Mouse (Mus musculus): ENCODE data around the gene Shisal2a.
"Not testable (repeated sequence)": the region's sequence is repeated elsewhere in the genome, so short reads cannot be mapped to it uniquely, and the experiment has no call there.

Gene Shisal2a

GRCm38 (mm10) chr4:108372166-108372565, 11.0 kb downstream of the Shisal2a start:
- DNase-seq (ENCODE audit: low read depth): no peak

GRCm38 (mm10) chr4:108371421-108371820, 11.7 kb downstream of the Shisal2a start:
- DNase-seq (ENCODE audit: low read depth): no peak

GRCm38 (mm10) chr4:108370409-108370808, 12.7 kb downstream of the Shisal2a start:
- DNase-seq (ENCODE audit: low read depth): no peak

- no peak for DNase-seq (ENCODE audit: low read depth)
Measured at GRCm38 (mm10) chr4:108369254-108369653, 13.9 kb downstream of the Shisal2a start.

GRCm38 (mm10) chr4:108364111-108364476, 19.1 kb downstream of the Shisal2a start:
- DNase-seq (ENCODE audit: low read depth): no peak

GRCm38 (mm10) chr4:108363355-108364110, 19.6 kb downstream of the Shisal2a start:
- DNase-seq (ENCODE audit: low read depth): no peak

- DNase-seq (ENCODE audit: low read depth): no peak
Measured at GRCm38 (mm10) chr4:108362321-108363261, 20.6 kb downstream of the Shisal2a start.

GRCm38 (mm10) chr4:108360136-108361055, 22.8 kb downstream of the Shisal2a start:
- DNase-seq (ENCODE audit: low read depth): no peak

- DNase-seq (ENCODE audit: low read depth): no peak
Measured at GRCm38 (mm10) chr4:108358498-108358897, 24.7 kb downstream of the Shisal2a start.

- DNase-seq (ENCODE audit: low read depth): no peak
Measured at GRCm38 (mm10) chr4:108357458-108357857, 25.7 kb downstream of the Shisal2a start.

- DNase-seq (ENCODE audit: low read depth): not testable (repeated sequence)
Measured at GRCm38 (mm10) chr4:108353591-108353990, 29.6 kb downstream of the Shisal2a start.

- DNase-seq (ENCODE audit: low read depth): peak; percentile 36
Measured at GRCm38 (mm10) chr4:108350819-108351218, 32.3 kb downstream of the Shisal2a start.

- no peak for DNase-seq (ENCODE audit: low read depth)
Measured at GRCm38 (mm10) chr4:108349836-108350547, 33.2 kb downstream of the Shisal2a start.

- no peak for DNase-seq (ENCODE audit: low read depth)
Measured at GRCm38 (mm10) chr4:108349064-108349463, 34.1 kb downstream of the Shisal2a start.

GRCm38 (mm10) chr4:108348256-108348875, 34.8 kb downstream of the Shisal2a start:
- no peak for DNase-seq (ENCODE audit: low read depth)

GRCm38 (mm10) chr4:108347111-108347510, 36.0 kb downstream of the Shisal2a start:
- DNase-seq (ENCODE audit: low read depth): no peak

- DNase-seq (ENCODE audit: low read depth): no peak
Measured at GRCm38 (mm10) chr4:108345826-108346225, 37.3 kb downstream of the Shisal2a start.

GRCm38 (mm10) chr4:108344631-108345083, 38.5 kb downstream of the Shisal2a start:
- DNase-seq (ENCODE audit: low read depth): no peak

- DNase-seq (ENCODE audit: low read depth): no peak
Measured at GRCm38 (mm10) chr4:108339277-108339690, 43.9 kb downstream of the Shisal2a start.

GRCm38 (mm10) chr4:108338811-108339210, 44.3 kb downstream of the Shisal2a start:
- no peak for DNase-seq (ENCODE audit: low read depth)

- DNase-seq (ENCODE audit: low read depth): no peak
Measured at GRCm38 (mm10) chr4:108338321-108338733, 44.8 kb downstream of the Shisal2a start.

Measured in fibroblast of lung, adult 2 months (primary cell).